Mouse (Mus musculus) limb, embryonic 12.5 days (tissue): Measurements from ENCODE around the gene Bysl. TPM values are rescaled to one million over a fixed set of nuclear protein-coding genes. Genes with fewer than 3 reads are reported as not detected.

Experiments used
- ATAC-seq: fragments of 200-750 bp; cut with Nextera tagmentation; 2 replicates; pipeline ENCODE4 v1.8.0; 2017; ENCODE audit warnings: low read depth, moderate TSS enrichment; ENCODE audit not compliant: insufficient number of reproducible peaks, insufficient read depth, low FRiP score, low TSS enrichment
- H3K27ac ChIP-seq: fragments of 300-500 bp; sonication (generic); 2 replicates; pipeline ENCODE4 v1.5.1; 2016; ENCODE audit warnings: mild to moderate bottlenecking, moderate library complexity
- H3K27me3 ChIP-seq: fragments of 300-500 bp; sonication (generic); 2 replicates; pipeline ENCODE4 v1.6.1; 2016; ENCODE audit warnings: mild to moderate bottlenecking, moderate library complexity
- H3K36me3 ChIP-seq: fragments of 300-500 bp; sonication (generic); 2 replicates; pipeline ENCODE4 v1.6.1; 2016; ENCODE audit warnings: mild to moderate bottlenecking, moderate library complexity
- H3K4me1 ChIP-seq: fragments of 300-500 bp; sonication (generic); replicated peaks from 2 replicates; pipeline ENCODE4 v1.6.1; 2016
- H3K4me2 ChIP-seq: fragments of 300-500 bp; sonication (generic); 2 replicates; pipeline ENCODE4 v1.6.1; 2016; ENCODE audit warnings: mild to moderate bottlenecking, moderate library complexity
- H3K4me3 ChIP-seq: fragments of 300-500 bp; sonication (generic); replicated peaks from 2 replicates; pipeline ENCODE4 v1.5.1; 2016; ENCODE audit warnings: mild to moderate bottlenecking
- H3K9ac ChIP-seq: fragments of 300-500 bp; sonication (generic); replicated peaks from 2 replicates; pipeline ENCODE4 v1.6.1; 2016; ENCODE audit warnings: mild to moderate bottlenecking, moderate library complexity
- H3K9me3 ChIP-seq: fragments of 300-500 bp; sonication (generic); 2 replicates; pipeline ENCODE4 v1.6.1; 2016; ENCODE audit warnings: mild to moderate bottlenecking, moderate library complexity
- WGBS: fragments of 180-500 bp; shearing (Covaris S2); methylation state at CpG from one replicate; pipeline ENCODE4 v1.1.7; 2016; 5-methylcytosine and 5-hydroxymethylcytosine counted together
- polyA plus RNA-seq: library from polyadenylated mRNA; unstranded; fragments of >200 nt; fragmentation: Nextera tagmentation; extraction: Ambion mirVana; gene quantifications from 2 replicates; pipeline ENCODE4 v1.2.1, GENCODE M21; 2016

Bysl gene
- polyA plus RNA-seq, 1 experiment from 2014 or later, result 28.3 TPM

DNA sequence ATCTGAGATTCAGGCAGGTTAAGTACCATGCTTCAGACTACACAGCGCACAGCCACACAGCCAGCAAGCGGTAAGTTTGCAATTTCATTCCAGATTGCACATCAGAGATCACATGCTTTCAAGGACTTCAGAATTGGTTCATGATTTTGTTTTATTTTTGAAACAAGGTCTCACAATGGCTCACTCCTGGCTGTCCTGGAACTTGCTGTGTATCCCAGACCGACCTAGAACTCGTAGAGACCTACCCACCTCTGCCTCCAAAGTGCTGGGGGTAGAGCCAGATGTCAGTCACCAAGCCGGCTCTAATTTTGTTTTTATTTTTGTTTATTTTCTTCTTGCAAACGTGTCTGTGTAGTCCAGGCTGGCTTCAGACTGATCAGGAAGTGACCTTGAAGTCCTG is 48.4 kb downstream of the Bysl start:
- no peak overlapping the region for H3K4me3 ChIP-seq
- H3K36me3 ChIP-seq, result no peaks in the 10 kb centered on the region
- H3K27ac ChIP-seq, result no peak overlapping the region
- no peak overlapping the region for H3K4me2 ChIP-seq
- WGBS, result 84% methylated on average over 6 of the region's 6 CpGs
- ATAC-seq, result no peak
- H3K9ac ChIP-seq, result no peak overlapping the region
- H3K4me1 ChIP-seq, result no peaks in the 10 kb centered on the region; the same call in 1 of the 2 replicates
- no peaks in the 10 kb centered on the region for H3K9me3 ChIP-seq
- no peaks in the 10 kb centered on the region for H3K27me3 ChIP-seq

- Histone ChIP-seq H3K27ac (no peak overlapping the region), H3K36me3 (no peaks in the 10 kb centered on the region), H3K9ac (no peak overlapping the region), H3K9me3 (no peaks in the 10 kb centered on the region), H3K4me1 (no peaks in the 10 kb centered on the region), H3K27me3 (no peaks in the 10 kb centered on the region), H3K4me3 (no peak overlapping the region), H3K4me2 (no peak overlapping the region)
- 56% methylated on average over 6 of the region's 6 CpGs for WGBS
- ATAC-seq, result no peak
These were observed 51.6 kb downstream of the Bysl start for GRCm38 (mm10) chr17:47559726-47560125.

GRCm38 (mm10) chr17:47557179-47557578 is 54.1 kb downstream of the Bysl start:
- Histone ChIP-seq H3K36me3 (no peaks in the 10 kb centered on the region), H3K9ac (no peak overlapping the region), H3K9me3 (no peaks in the 10 kb centered on the region), H3K27me3 (no peaks in the 10 kb centered on the region), H3K4me2 (no peak overlapping the region), H3K4me1 (no peaks in the 10 kb centered on the region), H3K4me3 (no peak overlapping the region), H3K27ac (no peak overlapping the region)
- WGBS, result 63% methylated on average over 3 of the region's 3 CpGs
- ATAC-seq, result no peak

DNA sequence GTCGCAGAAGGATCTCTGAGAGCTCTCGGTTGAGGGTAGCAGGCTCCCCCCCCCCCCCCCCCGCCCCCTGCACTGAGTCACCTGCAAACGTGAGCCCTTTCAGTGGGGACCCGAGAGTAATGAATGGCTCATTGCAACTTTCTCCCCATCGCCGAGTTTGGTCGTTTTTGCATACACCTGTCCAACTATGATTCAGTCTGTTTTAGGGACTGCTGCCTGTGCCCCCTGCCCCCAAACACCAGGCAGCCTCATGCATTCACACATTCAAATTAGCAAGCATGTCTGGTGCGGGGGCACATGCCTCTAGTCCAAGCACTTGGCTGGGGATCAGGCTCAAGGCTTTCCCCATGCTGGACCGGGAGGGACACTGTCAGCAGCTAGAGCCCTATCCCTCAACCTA is 56.7 kb downstream of the Bysl start:
- WGBS, result 73% methylated on average over 10 of the region's 10 CpGs
- ATAC-seq, result no peak
- H3K4me2 ChIP-seq, result no peak overlapping the region
- no peak overlapping the region for H3K9ac ChIP-seq
- no peak overlapping the region for H3K4me3 ChIP-seq
- no peak overlapping the region for H3K27ac ChIP-seq
- no peaks in the 10 kb centered on the region; the same call in 1 of the 2 replicates for H3K4me1 ChIP-seq
- no peaks in the 10 kb centered on the region for H3K36me3 ChIP-seq
- no peaks in the 10 kb centered on the region for H3K9me3 ChIP-seq
- H3K27me3 ChIP-seq, result no peaks in the 10 kb centered on the region

- H3K4me1 ChIP-seq, result no peaks in the 10 kb centered on the region; the same call in 1 of the 2 replicates
- no peaks in the 10 kb centered on the region for H3K9me3 ChIP-seq
- no peak overlapping the region for H3K4me2 ChIP-seq
- H3K36me3 ChIP-seq, result no peaks in the 10 kb centered on the region
- no peaks in the 10 kb centered on the region for H3K27me3 ChIP-seq
- no peak overlapping the region for H3K4me3 ChIP-seq
- ATAC-seq, result no peak
- H3K27ac ChIP-seq, result no peak overlapping the region
- H3K9ac ChIP-seq, result no peak overlapping the region
These were observed 58.3 kb downstream of the Bysl start for GRCm38 (mm10) chr17:47552994-47553393.

- no peaks in the 10 kb centered on the region; the same call in 1 of the 2 replicates for H3K4me1 ChIP-seq
- no peak overlapping the region for H3K4me3 ChIP-seq
- no peak for ATAC-seq
- H3K27ac ChIP-seq, result no peak overlapping the region
- H3K27me3 ChIP-seq, result no peaks in the 10 kb centered on the region
- no peak overlapping the region for H3K9ac ChIP-seq
- 77% methylated on average over 7 of the region's 7 CpGs for WGBS
- H3K36me3 ChIP-seq, result no peaks in the 10 kb centered on the region
- no peaks in the 10 kb centered on the region for H3K9me3 ChIP-seq
- no peak overlapping the region for H3K4me2 ChIP-seq
These were observed 60.2 kb downstream of the Bysl start for GRCm38 (mm10) chr17:47551049-47551448.

Other genes starting within 250 kb of the Bysl start
- 75.8 and 77.7 TPM in 2 replicates for gene Mrps10, start 242.6 kb downstream of the Bysl start, polyA plus RNA-seq
- gene Guca1b, start 226.1 kb downstream of the Bysl start, polyA plus RNA-seq, result 0.45 and 0.55 TPM in 2 replicates
- gene Guca1a, start 210.9 kb downstream of the Bysl start, polyA plus RNA-seq, result 0.40 and 0.83 TPM in 2 replicates
- 0.37 and 0.55 TPM in 2 replicates for gene AI661453, start 174.9 kb downstream of the Bysl start, polyA plus RNA-seq
- 0.20 and 0.37 TPM in 2 replicates for gene 1700001C19Rik, start 174.1 kb downstream of the Bysl start, polyA plus RNA-seq
- 39.0 and 40.3 TPM in 2 replicates for gene Taf8, start 109.2 kb downstream of the Bysl start, polyA plus RNA-seq
- gene Ccnd3, start 106.4 kb downstream of the Bysl start, polyA plus RNA-seq, result 323 and 348 TPM in 2 replicates
- gene Med20, start 90 bp upstream of the Bysl start, polyA plus RNA-seq, result 47.8 and 48.9 TPM in 2 replicates
- 2.3 and 2.6 TPM in 2 replicates for gene Gm20517, start 97 bp upstream of the Bysl start, polyA plus RNA-seq
- gene Usp49, start 19.2 kb upstream of the Bysl start, polyA plus RNA-seq, result 8.1 and 8.9 TPM in 2 replicates
- 394 and 437 TPM in 2 replicates for gene Tomm6, start 76.9 kb upstream of the Bysl start, polyA plus RNA-seq
- gene Frs3, start 77.5 kb upstream of the Bysl start, polyA plus RNA-seq, result 8.9 TPM in 2 replicates
- gene Gm21981, start 83.0 kb upstream of the Bysl start, polyA plus RNA-seq, result 0.42 and 0.54 TPM in 2 replicates
- 1.6 TPM in 1 of 2 replicates, not detected in the other for gene Prickle4, start 83.2 kb upstream of the Bysl start, polyA plus RNA-seq
- not detected in 2 replicates for gene Pgc, start 115.3 kb upstream of the Bysl start, polyA plus RNA-seq
- gene Tfeb, start 125.5 kb upstream of the Bysl start, polyA plus RNA-seq, result 8.6 and 8.8 TPM in 2 replicates
- 32.1 and 44.7 TPM in 2 replicates for gene Mdfi, start 223.2 kb upstream of the Bysl start, polyA plus RNA-seq